Mouse (Mus musculus) megakaryocyte, embryonic 14.5 days (primary cell): ENCODE results near the gene Tmem269. TPM values are rescaled to one million over a fixed set of nuclear protein-coding genes. Genes with fewer than 3 reads are reported as not detected.

Experiments
- H3K27me3 ChIP-seq: replicated peaks from 2 replicates; pipeline ENCODE3; 2012; ENCODE audit warnings: inconsistent platforms
- H3K36me3 ChIP-seq: replicated peaks from 2 replicates; pipeline ENCODE3; 2012; ENCODE audit warnings: low read length, inconsistent platforms, mixed read lengths
- H3K4me1 ChIP-seq: 2 replicates; pipeline ENCODE4 v1.6.1; 2012; ENCODE audit warnings: inconsistent platforms
- H3K4me3 ChIP-seq: replicated peaks from 2 replicates; pipeline ENCODE3; 2012; ENCODE audit warnings: moderate library complexity, mild to moderate bottlenecking, inconsistent platforms
- H3K9me3 ChIP-seq: 2 replicates; pipeline ENCODE4 v1.6.1; 2012; ENCODE audit warnings: inconsistent platforms
- FLI1 ChIP-seq: IDR thresholded peaks from 2 replicates; pipeline ENCODE4 v1.6.1; 2012; ENCODE audit warnings: low read length, inconsistent platforms, mixed read lengths
- GATA1 ChIP-seq: IDR thresholded peaks from 3 replicates; pipeline ENCODE4 v1.6.1; 2012; ENCODE audit warnings: mixed read lengths, low read length, inconsistent platforms, borderline replicate concordance
- polyA plus RNA-seq: library from polyadenylated mRNA; stranded (reverse); fragments of >175 nt; gene quantifications from 2 replicates; pipeline ENCODE4 v1.2.3, GENCODE M21; 2012; ENCODE audit warnings: low replicate concordance; ENCODE audit not compliant: insufficient read depth

Tmem269 gene
- polyA plus RNA-seq, 1 experiment: not detected

GRCm38 (mm10) chr4:119165916-119166315, 52.1 kb downstream of the Tmem269 start:
- TF ChIP-seq FLI1: no peak
- no peak for TF ChIP-seq GATA1
- Histone ChIP-seq H3K4me3 (peak overlapping the region; percentile 40), H3K27me3 (no peaks in the 10 kb centered on the region), H3K4me1 (peaks cover 54% of the 10 kb centered on the region), H3K9me3 (no peaks in the 10 kb centered on the region), H3K36me3 (peaks cover 29% of the 10 kb centered on the region)

DNA sequence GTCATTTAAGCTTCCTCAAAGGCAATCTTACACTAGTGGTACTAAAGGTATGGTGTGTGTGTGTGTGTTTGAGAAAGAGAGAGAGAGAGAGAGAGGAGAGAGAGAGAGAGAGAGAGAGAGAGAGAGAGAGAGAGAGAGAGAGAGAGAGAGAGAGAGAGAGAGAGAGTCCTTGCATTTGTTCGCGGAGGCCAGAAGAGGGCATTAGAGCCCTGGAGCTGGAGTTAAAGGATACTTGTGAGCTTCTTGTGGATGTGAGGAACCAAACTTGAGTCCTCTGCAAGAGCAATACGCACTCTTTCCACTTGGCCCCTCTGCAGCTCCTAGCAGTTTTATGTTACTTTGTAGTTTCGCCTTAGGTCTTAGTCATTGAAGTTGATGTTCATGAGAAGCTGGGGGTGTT, 55.0 kb downstream of the Tmem269 start:
- no peak overlapping the region for H3K4me3 ChIP-seq
- H3K4me1 ChIP-seq: peaks cover 31% of the 10 kb centered on the region
- H3K36me3 ChIP-seq: no peaks in the 10 kb centered on the region
- H3K27me3 ChIP-seq: no peaks in the 10 kb centered on the region
- H3K9me3 ChIP-seq: no peaks in the 10 kb centered on the region
- TF ChIP-seq GATA1 (no peak), FLI1 (no peak)

DNA sequence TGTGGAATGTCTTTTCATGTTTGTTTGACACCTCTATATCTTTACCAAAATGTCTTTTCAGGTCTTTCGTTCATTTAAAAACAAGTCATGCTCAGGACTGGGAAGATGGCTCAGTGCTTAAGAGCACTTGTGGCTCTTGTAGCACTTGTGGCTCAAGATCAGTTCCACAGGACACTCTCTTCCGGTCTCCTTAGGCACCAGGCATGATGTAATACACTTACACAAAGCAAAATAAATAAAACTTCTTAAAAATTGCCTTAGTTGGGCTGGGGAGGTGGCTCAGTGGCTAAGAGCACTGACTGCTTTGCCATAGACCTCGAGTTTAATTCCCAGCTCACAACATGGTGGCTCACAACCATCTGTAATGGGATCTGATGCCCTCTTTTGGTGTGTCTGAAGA, 56.7 kb downstream of the Tmem269 start:
- H3K9me3 ChIP-seq: no peaks in the 10 kb centered on the region
- no peaks in the 10 kb centered on the region for H3K27me3 ChIP-seq
- no peak overlapping the region for H3K4me3 ChIP-seq
- H3K4me1 ChIP-seq: peaks cover 16% of the 10 kb centered on the region
- H3K36me3 ChIP-seq: no peaks in the 10 kb centered on the region
- TF ChIP-seq FLI1 (no peak), GATA1 (no peak)

DNA sequence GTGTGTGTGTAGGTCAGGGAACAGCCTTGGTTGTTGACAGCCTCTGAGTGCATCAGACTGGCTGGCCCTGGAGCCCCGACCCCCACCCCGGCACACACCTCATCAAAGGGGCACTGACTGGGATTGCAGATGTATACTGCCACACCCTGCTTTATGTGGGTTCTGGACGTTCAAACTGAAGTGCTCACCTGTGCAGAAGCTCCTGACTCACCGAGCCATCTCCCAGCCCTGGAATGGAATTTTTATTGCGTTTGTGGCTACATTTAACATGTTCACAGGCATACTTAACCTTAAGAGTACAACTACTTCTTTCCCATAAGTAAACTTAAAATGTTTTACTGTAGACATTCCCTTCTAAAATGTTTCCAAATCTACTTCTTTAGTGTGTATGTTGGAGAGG, 60.1 kb downstream of the Tmem269 start:
- Histone ChIP-seq H3K36me3 (no peaks in the 10 kb centered on the region), H3K9me3 (no peaks in the 10 kb centered on the region), H3K4me3 (no peak overlapping the region), H3K27me3 (peaks cover 9% of the 10 kb centered on the region), H3K4me1 (no peaks in the 10 kb centered on the region; the same call in 1 of the 2 replicates)
- TF ChIP-seq FLI1 (no peak), GATA1 (no peak)

DNA sequence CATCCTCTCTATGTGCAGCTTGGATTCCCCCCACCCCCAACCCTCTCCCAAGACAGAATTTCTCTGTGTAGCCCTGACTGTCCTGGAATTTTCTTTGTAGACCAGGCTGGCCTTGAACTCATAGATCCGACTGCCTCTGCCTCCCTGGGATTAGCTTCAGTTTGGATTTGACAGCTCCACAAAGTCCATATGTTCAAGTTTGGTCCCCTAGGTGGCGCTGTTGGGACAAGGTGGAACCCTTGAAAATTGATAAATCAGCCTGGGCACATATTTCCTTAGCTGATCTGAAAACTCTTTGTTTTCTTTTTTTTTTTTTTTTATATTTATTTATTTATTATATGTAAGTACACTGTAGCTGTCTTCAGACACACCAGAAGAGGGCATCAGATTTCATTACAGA, 60.8 kb downstream of the Tmem269 start:
- TF ChIP-seq FLI1: no peak
- no peak for TF ChIP-seq GATA1
- Histone ChIP-seq H3K9me3 (no peaks in the 10 kb centered on the region), H3K4me1 (no peaks in the 10 kb centered on the region; the same call in 1 of the 2 replicates), H3K36me3 (no peaks in the 10 kb centered on the region), H3K27me3 (peaks cover 10% of the 10 kb centered on the region), H3K4me3 (no peak overlapping the region)

Other genes starting within 250 kb of the Tmem269 start
- gene Slc2a1, start 109.5 kb downstream of the Tmem269 start, polyA plus RNA-seq: 106 and 116 TPM in 2 replicates
- 9.7 and 15.6 TPM in 2 replicates for gene Zfp691, start 44.0 kb downstream of the Tmem269 start, polyA plus RNA-seq
- 0.10 TPM in 1 of 2 replicates, not detected in the other for gene Ermap, start 28.2 kb downstream of the Tmem269 start, polyA plus RNA-seq
- gene Svbp, start 22.9 kb downstream of the Tmem269 start, polyA plus RNA-seq: 3.9 and 54.3 TPM in 2 replicates
- gene AU022252, start 14.5 kb upstream of the Tmem269 start, polyA plus RNA-seq: 14.7 and 17.1 TPM in 2 replicates
- gene P3h1, start 14.7 kb upstream of the Tmem269 start, polyA plus RNA-seq: 39.1 and 45.5 TPM in 2 replicates
- gene Cldn19, start 37.2 kb upstream of the Tmem269 start, polyA plus RNA-seq: not detected in 2 replicates
- 965 and 1,779 TPM in 2 replicates for gene Ybx1, start 76.4 kb upstream of the Tmem269 start, polyA plus RNA-seq
- gene Ppih, start 102.3 kb upstream of the Tmem269 start, polyA plus RNA-seq: 1.7 TPM in 1 of 2 replicates, not detected in the other
- gene Ccdc30, start 197.3 kb upstream of the Tmem269 start, polyA plus RNA-seq: 0.03 TPM in 1 of 2 replicates, not detected in the other
- 7.7 and 11.4 TPM in 2 replicates for gene Ppcs, start 204.2 kb upstream of the Tmem269 start, polyA plus RNA-seq
- not detected in 2 replicates for gene Zmynd12, start 204.6 kb upstream of the Tmem269 start, polyA plus RNA-seq